Mouse (Mus musculus): ENCODE data around the gene Ube2v1.

DNA sequence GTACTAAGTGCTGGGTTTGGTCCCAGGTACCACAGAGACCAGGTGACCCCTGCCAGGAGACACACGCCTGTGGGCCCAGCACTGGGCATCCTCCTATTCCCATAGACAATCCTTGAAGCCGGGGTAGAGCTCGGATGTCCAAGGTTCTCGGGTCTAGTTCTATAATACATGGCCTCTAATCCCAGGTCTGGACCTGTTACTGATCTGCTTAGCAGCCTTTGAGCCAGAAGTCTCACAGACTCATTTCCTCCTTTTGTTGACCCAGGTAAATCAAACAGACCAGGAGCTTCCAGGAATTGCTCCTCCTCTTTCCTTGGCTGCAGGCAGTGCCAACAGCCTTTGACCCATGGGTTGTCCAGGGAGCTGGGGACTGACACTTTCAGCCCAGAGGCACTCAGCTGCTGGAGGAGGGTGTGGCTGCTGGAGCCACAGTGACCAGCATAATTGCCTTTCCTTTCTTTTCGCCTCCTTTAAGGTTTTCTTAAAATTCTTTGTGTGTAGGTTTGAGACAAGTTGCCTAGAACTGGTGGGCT is 39.3 kb upstream of the Ube2v1 start:
- TF ChIP-seq CTCF (IDR thresholded peaks at IDR 0.05; ENCODE audit: insufficient read depth, low read length) (no peak), POLR2A (IDR thresholded peaks at IDR 0.05; ENCODE audit: borderline replicate concordance, extremely low read depth, low read depth, low read length) (no peak)

All from lung, adult 2 months (tissue).